Mouse (Mus musculus): Measurements from ENCODE around the gene Rapgef3. TPM values are rescaled to one million over a fixed set of nuclear protein-coding genes. Genes with fewer than 3 reads are reported as not detected.

Gene Rapgef3
- polyA plus RNA-seq, 1 experiment, result not detected

DNA sequence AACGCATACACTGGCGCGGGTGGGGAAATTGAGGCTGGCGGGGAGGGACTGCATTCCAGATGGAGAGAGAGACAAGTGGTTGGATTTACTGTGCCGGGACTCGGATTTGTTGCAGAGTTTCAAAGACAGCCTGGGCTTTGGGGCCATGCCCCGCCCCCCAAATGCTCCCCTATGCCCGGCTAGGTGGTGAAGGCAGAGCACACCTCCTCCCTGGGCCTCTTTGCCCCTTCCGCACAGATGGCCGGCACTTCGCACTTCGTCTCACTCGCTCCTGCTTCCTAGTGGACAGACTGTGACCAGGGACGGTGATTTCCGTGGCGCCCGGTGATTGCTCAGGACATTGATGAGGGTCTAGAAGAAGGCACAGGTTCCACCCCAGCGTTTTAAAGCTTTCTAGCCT, 420 bp upstream of the Rapgef3 start:
- no peaks in the 10 kb centered on the region; the same call in 1 of the 2 replicates for H3K9me3 ChIP-seq (ENCODE audit: control insufficient read depth, low read length)
- H3K27me3 ChIP-seq (ENCODE audit: control insufficient read depth), result peaks cover 76% of the 10 kb centered on the region
- H3K4me3 ChIP-seq (replicated peaks), result no peak overlapping the region
- peaks cover 6% of the 10 kb centered on the region for H3K4me1 ChIP-seq (ENCODE audit: control insufficient read depth)
- H3K36me3 ChIP-seq (ENCODE audit: control insufficient read depth), result no peaks in the 10 kb centered on the region
- TF ChIP-seq GATA1 (IDR thresholded peaks at IDR 0.05; ENCODE audit: low read length), result no peak
- no peak for TF ChIP-seq TAL1 (IDR thresholded peaks at IDR 0.05; ENCODE audit: low read length)

DNA sequence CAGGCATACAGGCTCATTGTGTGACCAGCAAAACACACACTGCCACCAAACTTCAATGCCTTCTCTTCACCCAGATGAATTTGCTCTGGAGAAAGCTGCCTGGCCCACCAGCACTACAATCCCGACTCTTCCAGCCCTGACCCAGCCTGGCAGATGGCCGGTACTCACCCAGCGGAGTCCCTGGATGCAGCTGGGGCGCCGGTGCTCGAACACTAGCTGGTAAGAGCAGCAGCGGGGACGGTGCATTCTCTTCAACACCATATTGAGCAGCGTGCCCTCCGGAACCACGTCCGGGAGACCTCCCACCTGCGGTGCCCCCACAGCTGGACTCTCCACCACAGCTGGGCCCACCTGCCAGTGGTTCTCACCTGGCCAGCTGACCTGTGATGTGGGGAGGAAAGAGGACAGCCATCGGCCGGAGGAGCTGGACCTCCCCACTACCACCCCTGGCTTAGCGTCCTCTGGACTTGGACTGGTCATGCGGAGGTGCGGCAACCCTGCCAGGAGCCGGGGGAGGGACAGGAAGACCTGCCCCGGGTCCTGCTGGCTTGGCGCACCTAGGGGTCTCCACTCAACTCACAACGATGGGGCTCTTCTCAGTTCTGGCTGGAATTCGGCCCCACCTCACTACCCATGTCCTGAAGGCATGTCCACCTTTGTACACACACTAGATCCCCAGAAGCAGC, 1.0 kb downstream of the Rapgef3 start:
- no peaks in the 10 kb centered on the region; the same call in 1 of the 2 replicates for H3K9me3 ChIP-seq (ENCODE audit: control insufficient read depth, low read length)
- no peak for TF ChIP-seq GATA1 (IDR thresholded peaks at IDR 0.05; ENCODE audit: low read length)
- no peak for TF ChIP-seq TAL1 (IDR thresholded peaks at IDR 0.05; ENCODE audit: low read length)
- H3K36me3 ChIP-seq (ENCODE audit: control insufficient read depth), result no peaks in the 10 kb centered on the region
- no peak overlapping the region for H3K4me3 ChIP-seq (replicated peaks)
- H3K27me3 ChIP-seq (ENCODE audit: control insufficient read depth), result peaks cover 76% of the 10 kb centered on the region
- peaks cover 6% of the 10 kb centered on the region for H3K4me1 ChIP-seq (ENCODE audit: control insufficient read depth)

DNA sequence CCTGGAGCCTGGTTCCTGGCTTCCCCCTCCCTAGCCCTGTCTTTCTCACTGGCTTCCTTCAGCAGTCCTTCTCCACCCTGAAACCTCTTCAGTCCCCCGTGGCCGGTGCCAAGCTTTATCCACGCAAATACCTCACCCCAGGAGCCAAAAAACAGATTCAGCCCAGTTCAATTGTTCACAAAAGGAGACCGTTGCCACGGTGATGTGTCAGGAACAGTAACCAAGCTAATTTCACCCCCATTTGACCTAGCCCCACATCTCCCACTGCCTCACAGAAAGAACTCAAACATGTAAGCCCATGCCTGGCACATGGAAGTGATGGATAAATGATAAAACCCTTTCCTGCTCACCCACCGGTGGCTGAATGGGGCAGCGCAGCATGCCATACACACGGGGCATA, 1.6 kb downstream of the Rapgef3 start:
- H3K9me3 ChIP-seq (ENCODE audit: control insufficient read depth, low read length), result no peaks in the 10 kb centered on the region; the same call in 1 of the 2 replicates
- no peak overlapping the region for H3K4me3 ChIP-seq (replicated peaks)
- TF ChIP-seq GATA1 (IDR thresholded peaks at IDR 0.05; ENCODE audit: low read length), result no peak
- no peak for TF ChIP-seq TAL1 (IDR thresholded peaks at IDR 0.05; ENCODE audit: low read length)
- H3K27me3 ChIP-seq (ENCODE audit: control insufficient read depth), result peaks cover 72% of the 10 kb centered on the region
- peaks cover 6% of the 10 kb centered on the region for H3K4me1 ChIP-seq (ENCODE audit: control insufficient read depth)
- no peaks in the 10 kb centered on the region for H3K36me3 ChIP-seq (ENCODE audit: control insufficient read depth)

DNA sequence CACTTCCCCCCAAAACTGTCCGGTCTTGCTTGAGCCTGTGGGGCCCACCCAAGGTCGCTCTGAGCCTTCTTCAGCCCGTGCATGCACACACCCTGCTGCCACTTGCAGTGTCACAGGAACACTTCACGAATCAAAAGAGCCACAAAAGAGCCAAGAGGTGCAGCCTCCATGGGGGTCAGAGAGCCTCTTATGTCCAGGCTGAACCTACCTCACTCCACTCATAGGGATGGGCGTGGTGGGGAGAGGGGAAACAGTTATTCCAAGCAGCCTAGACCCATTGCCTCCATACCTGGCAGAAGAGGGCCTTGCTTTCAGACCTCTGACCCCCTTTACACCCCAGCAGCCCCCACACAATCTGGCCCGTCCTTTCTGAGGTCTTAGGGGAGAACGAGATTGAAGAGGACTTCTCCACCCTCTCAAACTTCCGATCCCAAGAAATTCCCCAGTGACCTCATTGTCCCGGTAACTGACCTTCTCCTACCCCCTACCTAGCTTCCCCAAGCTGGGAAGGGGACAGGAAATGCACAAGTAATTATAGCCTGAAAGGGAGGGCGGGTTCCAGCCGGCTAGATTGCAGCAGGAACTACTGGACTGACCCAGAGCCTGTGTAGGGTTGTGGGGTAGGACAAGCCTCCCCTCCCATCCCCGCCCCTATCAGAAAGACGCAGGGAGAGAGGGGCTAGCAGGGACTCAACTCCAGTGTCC, 2.5 kb downstream of the Rapgef3 start:
- Histone ChIP-seq H3K36me3 (ENCODE audit: control insufficient read depth) (no peaks in the 10 kb centered on the region), H3K9me3 (ENCODE audit: control insufficient read depth, low read length) (no peaks in the 10 kb centered on the region; the same call in 1 of the 2 replicates), H3K4me3 (replicated peaks) (no peak overlapping the region), H3K4me1 (ENCODE audit: control insufficient read depth) (peaks cover 6% of the 10 kb centered on the region), H3K27me3 (ENCODE audit: control insufficient read depth) (peaks cover 64% of the 10 kb centered on the region)
- no peak for TF ChIP-seq TAL1 (IDR thresholded peaks at IDR 0.05; ENCODE audit: low read length)
- no peak for TF ChIP-seq GATA1 (IDR thresholded peaks at IDR 0.05; ENCODE audit: low read length)

DNA sequence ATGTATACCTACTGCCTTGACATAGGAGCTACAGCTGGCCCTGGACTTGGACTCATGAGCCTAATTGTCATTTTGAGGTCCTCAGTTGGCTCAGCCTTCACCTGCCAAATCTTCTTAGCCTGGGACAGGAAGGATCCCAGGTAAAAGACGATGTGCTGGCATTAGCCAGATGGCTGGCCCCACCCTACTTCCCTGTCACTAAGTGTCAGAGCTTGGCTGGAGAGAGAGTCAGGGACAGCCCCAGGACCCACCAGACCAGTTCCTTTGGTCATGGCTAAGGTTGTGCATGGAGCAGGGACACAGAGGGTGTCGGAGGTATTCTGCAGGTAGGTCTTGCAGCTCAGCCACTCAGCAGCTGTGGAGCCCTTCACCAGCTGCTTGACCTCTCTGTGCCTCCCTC, 3.2 kb downstream of the Rapgef3 start:
- Histone ChIP-seq H3K36me3 (ENCODE audit: control insufficient read depth) (no peaks in the 10 kb centered on the region), H3K4me1 (ENCODE audit: control insufficient read depth) (peaks cover 6% of the 10 kb centered on the region), H3K4me3 (replicated peaks) (no peak overlapping the region), H3K9me3 (ENCODE audit: control insufficient read depth, low read length) (no peaks in the 10 kb centered on the region; the same call in 1 of the 2 replicates), H3K27me3 (ENCODE audit: control insufficient read depth) (peaks cover 56% of the 10 kb centered on the region)
- TF ChIP-seq TAL1 (IDR thresholded peaks at IDR 0.05; ENCODE audit: low read length) (no peak), GATA1 (IDR thresholded peaks at IDR 0.05; ENCODE audit: low read length) (no peak)

DNA sequence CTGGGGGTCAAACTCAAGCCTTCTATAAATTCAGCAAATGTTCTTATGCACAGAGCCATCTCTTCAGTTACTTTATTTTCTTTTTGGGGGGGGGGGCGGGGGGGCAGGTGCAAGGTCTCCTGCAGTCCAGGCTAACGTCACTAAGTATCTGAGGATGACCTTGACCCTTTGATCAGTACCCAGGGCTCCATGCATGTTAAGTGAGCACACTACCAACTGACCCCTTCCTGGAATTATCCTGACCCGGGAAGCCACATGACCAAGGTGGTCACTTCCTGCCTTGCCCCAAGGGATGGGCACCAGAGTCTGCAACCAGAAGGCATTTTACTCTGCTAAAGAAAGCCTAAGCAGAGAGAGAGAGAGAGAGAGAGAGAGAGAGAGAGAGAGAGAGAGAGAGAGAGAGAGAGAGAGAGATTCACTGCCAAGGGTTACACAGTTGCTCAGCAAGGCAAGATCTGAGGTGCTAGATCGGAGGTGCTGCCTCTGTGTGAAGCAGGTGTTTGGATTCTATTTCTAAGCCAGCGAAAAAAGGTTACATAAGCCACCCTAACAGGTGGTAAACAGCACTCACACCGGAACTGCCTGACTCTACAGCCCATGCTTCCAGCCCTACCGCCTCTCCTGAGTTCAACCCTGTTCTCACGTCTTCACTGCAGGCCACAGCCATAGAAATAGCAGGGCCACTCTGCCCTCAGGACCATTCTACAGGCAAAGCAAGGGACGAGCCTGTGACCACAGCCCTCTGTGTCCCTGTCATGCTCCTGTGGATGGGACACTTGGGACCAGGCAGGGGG, 4.3 kb downstream of the Rapgef3 start:
- no peaks in the 10 kb centered on the region for H3K36me3 ChIP-seq (ENCODE audit: control insufficient read depth)
- no peak overlapping the region for H3K4me3 ChIP-seq (replicated peaks)
- peaks cover 50% of the 10 kb centered on the region for H3K27me3 ChIP-seq (ENCODE audit: control insufficient read depth)
- TF ChIP-seq GATA1 (IDR thresholded peaks at IDR 0.05; ENCODE audit: low read length) (no peak), TAL1 (IDR thresholded peaks at IDR 0.05; ENCODE audit: low read length) (no peak)
- H3K4me1 ChIP-seq (ENCODE audit: control insufficient read depth), result peaks cover 6% of the 10 kb centered on the region
- no peaks in the 10 kb centered on the region; the same call in 1 of the 2 replicates for H3K9me3 ChIP-seq (ENCODE audit: control insufficient read depth, low read length)

DNA sequence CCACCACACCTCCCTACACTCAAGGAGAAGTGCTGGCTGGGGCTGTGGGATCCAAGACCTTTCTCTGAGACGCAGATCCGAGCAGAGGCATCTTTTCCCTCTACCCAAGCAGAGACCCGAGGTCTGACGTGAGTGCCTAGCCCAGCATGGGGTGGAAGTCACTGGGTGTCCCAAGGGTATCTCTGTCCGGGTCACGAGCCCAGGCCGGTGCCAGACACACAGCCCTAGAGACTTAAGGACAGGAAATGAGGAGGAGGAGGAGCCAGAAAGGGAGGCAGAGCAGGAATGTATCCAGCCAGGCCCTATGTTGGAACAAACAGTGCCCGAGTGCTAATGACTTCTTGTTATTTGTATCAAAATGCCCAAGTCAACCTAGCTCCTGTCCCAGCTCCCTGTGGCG, 5.0 kb downstream of the Rapgef3 start:
- H3K4me3 ChIP-seq (replicated peaks), result no peak overlapping the region
- peaks cover 5% of the 10 kb centered on the region for H3K4me1 ChIP-seq (ENCODE audit: control insufficient read depth)
- H3K9me3 ChIP-seq (ENCODE audit: control insufficient read depth, low read length), result no peaks in the 10 kb centered on the region; the same call in 1 of the 2 replicates
- TF ChIP-seq TAL1 (IDR thresholded peaks at IDR 0.05; ENCODE audit: low read length) (no peak), GATA1 (IDR thresholded peaks at IDR 0.05; ENCODE audit: low read length) (no peak)
- peaks cover 43% of the 10 kb centered on the region for H3K27me3 ChIP-seq (ENCODE audit: control insufficient read depth)
- no peaks in the 10 kb centered on the region for H3K36me3 ChIP-seq (ENCODE audit: control insufficient read depth)

DNA sequence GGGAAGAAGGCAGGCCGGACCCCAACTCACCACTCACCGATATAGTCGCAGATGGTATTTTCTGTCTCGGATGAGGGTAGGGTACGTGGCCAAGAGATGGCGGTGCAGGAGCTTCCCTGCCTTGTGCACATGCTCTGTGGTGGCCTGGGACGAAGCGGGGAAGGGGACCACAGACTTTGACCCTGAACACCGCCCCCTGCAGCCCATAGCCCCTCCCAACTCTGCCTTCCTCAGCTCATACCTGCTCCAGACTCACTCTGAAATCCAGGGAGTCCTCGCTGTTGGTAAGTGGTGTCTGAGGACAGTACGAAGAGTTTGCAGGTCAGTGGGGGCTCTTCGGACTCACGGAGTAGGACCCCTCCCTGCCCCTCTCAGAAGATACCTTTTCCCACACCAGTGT, 6.3 kb downstream of the Rapgef3 start:
- Histone ChIP-seq H3K36me3 (ENCODE audit: control insufficient read depth) (no peaks in the 10 kb centered on the region), H3K4me3 (replicated peaks) (no peak overlapping the region), H3K9me3 (ENCODE audit: control insufficient read depth, low read length) (no peaks in the 10 kb centered on the region), H3K27me3 (ENCODE audit: control insufficient read depth) (peaks cover 34% of the 10 kb centered on the region), H3K4me1 (ENCODE audit: control insufficient read depth) (no peaks in the 10 kb centered on the region)
- TF ChIP-seq GATA1 (IDR thresholded peaks at IDR 0.05; ENCODE audit: low read length) (no peak), TAL1 (IDR thresholded peaks at IDR 0.05; ENCODE audit: low read length) (no peak)

DNA sequence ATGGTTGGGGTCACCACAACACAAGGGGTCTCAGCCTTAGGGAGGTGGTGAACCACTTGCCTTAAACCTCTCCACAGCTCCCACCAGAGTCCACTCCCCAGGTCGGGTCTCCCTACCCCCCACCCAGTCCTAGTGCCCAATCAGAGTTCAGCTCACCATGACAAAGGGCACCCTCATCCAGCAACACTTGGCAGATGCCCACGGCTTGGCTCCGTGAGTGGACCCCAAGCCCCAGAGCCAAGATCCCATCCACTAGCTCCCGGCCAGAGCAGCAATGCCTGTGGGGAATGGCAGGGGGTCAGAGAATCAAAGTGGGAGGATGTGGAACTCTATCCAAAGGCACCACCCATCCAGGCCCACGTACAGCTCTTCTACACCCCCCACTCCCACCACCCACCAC, 6.8 kb downstream of the Rapgef3 start:
- H3K4me1 ChIP-seq (ENCODE audit: control insufficient read depth), result no peaks in the 10 kb centered on the region
- H3K36me3 ChIP-seq (ENCODE audit: control insufficient read depth), result no peaks in the 10 kb centered on the region
- H3K9me3 ChIP-seq (ENCODE audit: control insufficient read depth, low read length), result no peaks in the 10 kb centered on the region
- peaks cover 30% of the 10 kb centered on the region for H3K27me3 ChIP-seq (ENCODE audit: control insufficient read depth)
- H3K4me3 ChIP-seq (replicated peaks), result no peak overlapping the region
- TF ChIP-seq TAL1 (IDR thresholded peaks at IDR 0.05; ENCODE audit: low read length), result no peak
- no peak for TF ChIP-seq GATA1 (IDR thresholded peaks at IDR 0.05; ENCODE audit: low read length)
